Mouse (Mus musculus) olfactory bulb, adult 2 months (tissue): ENCODE data around the gene Col26a1. TPM values are rescaled to one million over a fixed set of nuclear protein-coding genes. Genes with fewer than 3 reads are reported as not detected.
"Not testable (repeated sequence)": the region's sequence is repeated elsewhere in the genome, so short reads cannot be mapped to it uniquely, and the experiment has no call there.

ENCODE experiments used
- H3K27ac ChIP-seq: fragments of 200-500 bp; 2 replicates; pipeline ENCODE4 v1.5.1; 2012; ENCODE audit warnings: low read depth, low read length; ENCODE audit not compliant: insufficient read depth
- H3K4me1 ChIP-seq: fragments of 200-500 bp; 2 replicates; pipeline ENCODE4 v1.6.1; 2012; ENCODE audit warnings: low read length; ENCODE audit not compliant: control insufficient read depth, insufficient read depth
- H3K4me3 ChIP-seq: fragments of 200-500 bp; 2 replicates; pipeline ENCODE4 v1.5.1; 2012; ENCODE audit warnings: mild to moderate bottlenecking, low read depth, low read length, moderate library complexity; ENCODE audit not compliant: insufficient read depth
- CTCF ChIP-seq: fragments of 200-500 bp; IDR thresholded peaks from 2 replicates; pipeline ENCODE4 v1.5.1; 2012; ENCODE audit warnings: low read depth, mild to moderate bottlenecking, low read length, moderate library complexity; ENCODE audit not compliant: insufficient read depth
- POLR2A ChIP-seq: fragments of 200-500 bp; IDR thresholded peaks from 2 replicates; pipeline ENCODE4 v1.6.1; 2012; ENCODE audit warnings: mild to moderate bottlenecking, low read depth, low read length, moderate library complexity; ENCODE audit not compliant: insufficient read depth
- WGBS: fragments of 180-500 bp; shearing (Covaris S2); methylation state at CpG from one replicate; pipeline ENCODE4 v1.1.7; 2018; 5-methylcytosine and 5-hydroxymethylcytosine counted together
- polyA plus RNA-seq: library from polyadenylated mRNA; stranded (reverse); fragments of >200 nt; gene quantifications from 2 replicates; pipeline ENCODE4 v1.2.4, GENCODE M21; 2012; ENCODE audit warnings: low replicate concordance; ENCODE audit not compliant: missing spikeins, insufficient read depth, insufficient read length

The Col26a1 gene
- polyA plus RNA-seq, 1 experiment = not detected

- no peaks in the 10 kb centered on the region for H3K4me1 ChIP-seq
- TF ChIP-seq POLR2A (no peak), CTCF (no peak)
- WGBS = 97% methylated on average over 19 of the region's 19 CpGs
Measured at GRCm38 (mm10) chr5:136752104-136752503, 130.9 kb downstream of the Col26a1 start.

GRCm38 (mm10) chr5:136746596-136746995, 136.4 kb downstream of the Col26a1 start:
- Histone ChIP-seq H3K4me1 (no peaks in the 10 kb centered on the region; the same call in 1 of the 2 replicates), H3K4me3 (no peak overlapping the region), H3K27ac (no peak overlapping the region)
- WGBS = 67% methylated on average over 9 of the region's 9 CpGs
- TF ChIP-seq POLR2A (no peak), CTCF (no peak)

More at GRCm38 (mm10) chr5:136752104-136752503, 130.9 kb downstream of the Col26a1 start:
- Histone ChIP-seq H3K4me3 (no peak overlapping the region), H3K27ac (no peak overlapping the region)

DNA sequence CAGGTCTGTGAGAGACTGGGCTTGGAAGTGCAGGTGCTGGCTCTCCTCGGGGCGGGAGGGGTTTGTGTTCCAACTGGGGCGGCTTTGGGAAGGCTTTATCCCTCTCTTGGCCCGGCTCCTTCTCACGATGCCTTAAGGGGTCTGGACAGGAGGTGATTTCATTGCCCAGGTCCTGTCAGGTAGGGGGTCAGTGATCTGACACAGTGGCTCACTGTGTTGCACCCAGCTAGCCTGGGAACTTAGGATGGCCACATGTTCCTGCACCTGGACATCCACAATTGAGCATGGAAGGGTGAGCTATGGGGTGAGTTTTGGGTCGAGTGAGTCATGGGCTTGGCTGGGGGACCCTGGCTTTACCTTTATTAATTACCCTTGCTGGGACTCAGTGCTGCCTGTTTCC, 144.1 kb downstream of the Col26a1 start:
- no peak overlapping the region for H3K4me3 ChIP-seq
- 62% methylated on average over 6 of the region's 6 CpGs for WGBS

GRCm38 (mm10) chr5:136726271-136726670, 156.7 kb downstream of the Col26a1 start:
- H3K27ac ChIP-seq, H3K4me3 ChIP-seq, H3K4me1 ChIP-seq: not testable (repeated sequence)
- 76% methylated on average over 5 of the region's 5 CpGs for WGBS

More for the DNA sequence above, 144.1 kb downstream of the Col26a1 start:
- TF ChIP-seq POLR2A = no peak
- TF ChIP-seq CTCF = no peak
- Histone ChIP-seq H3K27ac (no peak overlapping the region), H3K4me1 (peaks cover 2% of the 10 kb centered on the region; the same call in 1 of the 2 replicates)

DNA sequence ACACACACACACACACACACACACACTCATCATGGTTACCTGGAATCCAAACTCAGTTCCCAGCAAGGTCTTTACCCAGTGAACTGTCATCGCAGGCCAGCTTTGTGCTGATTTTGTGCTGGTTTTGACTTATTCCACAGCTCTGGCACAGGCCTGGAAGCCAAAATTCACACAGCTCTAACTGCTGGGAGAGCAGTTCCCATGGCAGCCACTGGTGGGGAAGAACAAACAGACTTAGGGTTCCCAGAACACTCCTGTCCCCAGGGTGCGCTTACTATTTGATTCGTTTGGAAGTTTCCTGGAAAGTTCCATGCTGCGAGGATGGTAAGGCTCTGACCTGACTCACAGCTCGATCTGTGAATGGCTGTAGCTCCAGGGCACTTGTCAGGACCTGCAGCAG, 161.4 kb downstream of the Col26a1 start:
- 63% methylated on average over 5 of the region's 5 CpGs for whole genome bisulfite sequencing
- H3K4me3 ChIP-seq = no peak overlapping the region
- no peaks in the 10 kb centered on the region for H3K4me1 ChIP-seq
- no peak overlapping the region for H3K27ac ChIP-seq
- TF ChIP-seq CTCF (no peak), POLR2A (no peak)

GRCm38 (mm10) chr5:136718656-136719055, 164.4 kb downstream of the Col26a1 start:
- no peak overlapping the region for H3K4me3 ChIP-seq
- TF ChIP-seq POLR2A = no peak
- TF ChIP-seq CTCF = no peak
- 65% methylated on average over 8 of the region's 8 CpGs for WGBS
- peaks cover 13% of the 10 kb centered on the region for H3K4me1 ChIP-seq
- H3K27ac ChIP-seq = no peak overlapping the region

DNA sequence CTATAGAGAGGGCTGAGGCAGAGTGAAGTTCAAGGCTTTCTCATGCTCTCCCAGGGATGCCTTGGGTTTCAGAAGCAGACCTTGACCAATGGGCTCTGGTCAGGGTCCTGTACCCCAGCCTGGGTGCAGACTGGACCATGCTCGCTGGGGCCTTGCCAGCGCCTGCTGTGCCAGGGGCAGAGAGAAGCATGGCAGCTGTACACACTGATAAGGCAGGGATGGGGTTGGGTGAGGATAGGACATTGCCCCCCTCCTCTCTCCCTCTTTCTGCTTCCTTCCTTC, 165.5 kb downstream of the Col26a1 start:
- H3K4me1 ChIP-seq = peaks cover 13% of the 10 kb centered on the region
- no peak for TF ChIP-seq CTCF
- no peak for TF ChIP-seq POLR2A
- no peak overlapping the region for H3K27ac ChIP-seq
- 90% methylated on average over 2 of the region's 2 CpGs for WGBS
- H3K4me3 ChIP-seq = no peak overlapping the region

DNA sequence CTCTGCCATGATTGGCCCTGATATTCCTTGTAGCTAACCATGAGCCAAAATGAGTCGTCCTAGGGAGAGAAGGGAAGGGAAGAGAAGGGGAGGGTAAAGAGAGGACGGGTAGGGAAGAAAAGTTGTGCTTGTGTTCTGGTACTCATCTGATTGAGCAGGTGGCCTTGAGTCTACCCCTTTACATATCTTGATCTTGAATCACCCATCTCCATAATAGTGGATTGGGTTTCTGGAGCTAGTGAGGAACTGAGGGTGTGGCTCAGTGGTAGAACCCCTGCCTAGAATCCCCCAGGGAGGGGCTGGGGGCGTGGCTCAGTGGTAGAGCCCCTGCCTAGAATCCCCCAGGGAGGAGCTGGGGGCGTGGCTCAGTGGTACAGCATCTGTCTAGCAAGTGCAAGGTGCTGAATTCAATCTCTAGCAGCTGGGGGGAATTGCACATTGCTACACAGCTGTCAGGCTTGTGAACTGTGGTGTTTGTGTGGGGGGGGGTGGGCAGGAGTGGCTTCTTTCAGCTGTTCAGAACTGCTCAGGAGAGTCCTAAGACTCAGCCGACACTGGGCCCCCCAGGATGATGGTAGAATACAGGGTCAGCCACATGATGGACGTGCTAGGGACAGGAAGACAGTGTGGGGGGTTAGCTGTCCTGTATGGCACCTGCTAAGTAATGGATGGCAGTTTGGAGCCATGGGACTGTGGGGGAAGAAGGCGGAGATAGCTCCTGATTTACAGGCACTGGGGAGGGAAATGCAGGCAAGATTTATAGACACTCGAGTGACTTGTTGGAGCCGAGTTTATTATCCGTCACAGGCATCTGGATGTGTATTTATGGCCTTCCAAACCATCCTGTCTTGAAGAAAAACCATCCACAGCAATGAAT, 166.1 kb downstream of the Col26a1 start:
- H3K4me3 ChIP-seq = no peak overlapping the region
- no peak overlapping the region for H3K27ac ChIP-seq
- TF ChIP-seq POLR2A = no peak
- TF ChIP-seq CTCF = no peak
- peaks cover 13% of the 10 kb centered on the region for H3K4me1 ChIP-seq
- 67% methylated on average over 10 of the region's 10 CpGs for WGBS

- Histone ChIP-seq H3K4me3 (no peak overlapping the region), H3K4me1 (peaks cover 18% of the 10 kb centered on the region), H3K27ac (no peak overlapping the region)
- 40% methylated on average over 11 of the region's 11 CpGs for WGBS
- TF ChIP-seq CTCF (peak; percentile 52), POLR2A (no peak)
Measured at GRCm38 (mm10) chr5:136714879-136715278, 168.1 kb downstream of the Col26a1 start.
